ENCODE assay signal across 8 mouse cellular contexts in genomic region chr2:172348297-172348950, GRCm38 (mm10). TPM values are rescaled to one million over a fixed set of nuclear protein-coding genes. Genes with fewer than 3 reads are reported as not detected.
A peak's percentile ranks its signal among the peaks of the same experiment; 100 is the strongest.
DNase-seq lines count a peak whose midpoint lies in the region; ATAC-seq and TF ChIP-seq lines count a peak whose summit lies in the region.

No protein-coding gene starts in this region.

- TF ChIP-seq CTCF in liver, postnatal 0 days (IDR thresholded peaks at IDR 0.05; ENCODE audit: low read depth) = no peak

- peak; percentile 32 for DNase-seq in right cerebral cortex, adult 18-20 months
- no peak for DNase-seq in right cerebral cortex, postnatal 36 days (ENCODE audit: low spot score in 2 of 2)
- DNase-seq in heart, postnatal 10 days = peak; percentile 67 to 70
- DNase-seq in liver, postnatal 0 days = peak; percentile 70
- DNase-seq in telencephalon, adult 2 months (ENCODE audit: low read depth, low spot score) = peak; percentile 41
- DNase-seq in embryo, embryonic 10.5 days (ENCODE audit: low spot score) = no peak
- DNase-seq in frontal cortex, postnatal 14 days (ENCODE audit: low spot score in 2 of 2) = no peak
- no peak for DNase-seq in cerebellum, adult 9-10 months

- ATAC-seq in liver, postnatal 0 days = peak; percentile 38

- H3K4me3 ChIP-seq in liver, postnatal 0 days (ENCODE audit: low read depth, low read length) = peak overlapping the region; percentile 98

- no peaks in the 10 kb centered on the region for H3K9me3 ChIP-seq in liver, postnatal 0 days (ENCODE audit: low read length)

- intact Hi-C loops in heart, postnatal 10 days (cut with DNase I) = loop anchor here (2.0 kb wide), 1 partner anchor 22 kb away; the partner anchor contains the start of genes Aurka and Cstf1

- peaks cover 35% of the 10 kb centered on the region for H3K4me1 ChIP-seq in liver, postnatal 0 days (ENCODE audit: insufficient read depth)

- H3K36me3 ChIP-seq in liver, postnatal 0 days (replicated peaks; ENCODE audit: insufficient read depth, low read length) = peaks cover 25% of the 10 kb centered on the region

- WGBS in liver, postnatal 0 days (ENCODE audit: insufficient replicate concordance) = 30% methylated on average over 3 of the region's 3 CpGs

- TF ChIP-seq EP300 in liver, postnatal 0 days (IDR thresholded peaks at IDR 0.05; ENCODE audit: low read depth) = peak; percentile 96

- H3K27ac ChIP-seq in liver, postnatal 0 days (ENCODE audit: low read depth) = peak overlapping the region; percentile 93

- H3K9ac ChIP-seq in liver, postnatal 0 days (replicated peaks) = peak overlapping the region; percentile 95

- H3K27me3 ChIP-seq in liver, postnatal 0 days (ENCODE audit: insufficient read depth, low read length) = no peaks in the 10 kb centered on the region

- H3K4me2 ChIP-seq in liver, postnatal 0 days (ENCODE audit: low read depth, low read length) = peak overlapping the region; percentile 82

RNA-seq across cellular contexts. Expression of gene Fam210b, which starts 3.1 kb away (rescaled TPM):
- total RNA-seq in heart, postnatal 10 days (2021) = 1 to 10 TPM; 7.2 to 9.1 TPM
- 67.0 and 81.2 TPM in 2 replicates for polyA plus RNA-seq in liver, postnatal 0 days (2015; fragmentation: Nextera tagmentation; extraction: Ambion mirVana)

RNA-seq across cellular contexts. Expression of gene Aurka, which starts 21.9 kb away (rescaled TPM):
- total RNA-seq in heart, postnatal 10 days (2021) = 10 to 100 TPM; 10.8 to 13.7 TPM
- 41.4 and 45.4 TPM in 2 replicates for polyA plus RNA-seq in liver, postnatal 0 days (2015; fragmentation: Nextera tagmentation; extraction: Ambion mirVana)

RNA-seq across cellular contexts. Expression of gene Cstf1, which starts 22.1 kb away (rescaled TPM):
- total RNA-seq in heart, postnatal 10 days (2021) = 10 to 100 TPM; 23.1 TPM
- polyA plus RNA-seq in liver, postnatal 0 days (2015; fragmentation: Nextera tagmentation; extraction: Ambion mirVana) = 16.2 and 17.1 TPM in 2 replicates

RNA-seq across cellular contexts. Expression of gene Cass4, which starts 45.2 kb away (rescaled TPM):
- under 1 TPM; 0.22 to 0.25 TPM for total RNA-seq in heart, postnatal 10 days (2021)
- polyA plus RNA-seq in liver, postnatal 0 days (2015; fragmentation: Nextera tagmentation; extraction: Ambion mirVana) = 0.59 and 0.72 TPM in 2 replicates

Comparison
In these comparisons a context has a peak if more than half of its experiments do, and no peak if none do; other contexts are left out.
1. DNase-seq: peak in right cerebral cortex, adult 18-20 months (single experiment), heart, postnatal 10 days (2 of 2), liver, postnatal 0 days (single experiment) and telencephalon, adult 2 months (single experiment); none in right cerebral cortex, postnatal 36 days (0 of 2), embryo, embryonic 10.5 days (single experiment), frontal cortex, postnatal 14 days (0 of 2) and cerebellum, adult 9-10 months (single experiment).